Mouse (Mus musculus): Measurements from ENCODE around the gene Prm1. TPM values are rescaled to one million over a fixed set of nuclear protein-coding genes. Genes with fewer than 3 reads are reported as not detected.
A peak's percentile ranks its signal among the peaks of the same experiment; 100 is the strongest.

The Prm1 gene
- total and polyA plus RNA-seq, 3 experiments, result not detected

- Histone ChIP-seq H3K9ac (ENCODE audit: insufficient read depth, low read depth) (no peak overlapping the region), H3K27ac (ENCODE audit: insufficient read depth, low read depth) (no peak overlapping the region), H3K9me3 (replicated peaks; ENCODE audit: low read length) (no peaks in the 10 kb centered on the region), H3K27me3 (replicated peaks) (peaks cover 3% of the 10 kb centered on the region), H3K36me3 (replicated peaks in 1 of 2; ENCODE audit: control insufficient read depth in 1 of 2, insufficient read depth in 1 of 2, low read length in 1 of 2) (no peaks in the 10 kb centered on the region), H3K79me2 (replicated peaks; ENCODE audit: control insufficient read depth, extremely low read depth, insufficient read depth, poor library complexity, severe bottlenecking) (no peaks in the 10 kb centered on the region), H3K4me3 (replicated peaks in 1 of 3; ENCODE audit: low read depth in 2 of 3, low read length in 2 of 3, poor library complexity in 1 of 3) (no peak overlapping the region), H3K4me1 (ENCODE audit: control insufficient read depth in 1 of 2, insufficient read depth in 2 of 2) (peaks cover 42 to 66% of the 10 kb centered on the region in 2 experiments), H3K4me2 (ENCODE audit: insufficient read depth, low read depth, poor library complexity, severe bottlenecking) (no peak overlapping the region; the same call in 1 of the 2 replicates)
- no peak for DNase-seq (ENCODE audit: extremely low read depth)
- TF ChIP-seq JUND (conservative IDR thresholded peaks at IDR 0.05; ENCODE audit: low read depth, low read length) (no peak), KAT2A (IDR thresholded peaks at IDR 0.05; ENCODE audit: insufficient replicate concordance, low read length) (no peak), MAX (IDR thresholded peaks at IDR 0.05; ENCODE audit: low read length) (no peak), MYC (IDR thresholded peaks at IDR 0.05; ENCODE audit: low read depth, low read length) (no peak), TCF12 (IDR thresholded peaks at IDR 0.05; ENCODE audit: low read depth, low read length) (peak; percentile 32; the same call in 1 of the 2 replicates), CTCF (conservative IDR thresholded peaks at IDR 0.05 in 1 of 2, IDR thresholded peaks at IDR 0.05 in 1 of 2; ENCODE audit: low read depth in 2 of 2, low read length in 2 of 2) (no peak)
- dilution Hi-C loops (cut with MboI; ENCODE audit: extremely low pct_ligation_motif_present, extremely low pct_unique_long_range_greater_than_20kb, low sequenced_read_pairs), result no loop called here
- in situ Hi-C loops (cut with MboI; ENCODE audit: low pct_ligation_motif_present, low pct_unique_long_range_greater_than_20kb, low sequenced_read_pairs), result no loop called here
Observed at GRCm38 (mm10) chr16:10768821-10769220, 36.8 kb downstream of the Prm1 start.

- peak; percentile 93 for DNase-seq (ENCODE audit: extremely low read depth)
- no peaks in the 10 kb centered on the region for H3K36me3 ChIP-seq (replicated peaks in 1 of 2; ENCODE audit: control insufficient read depth in 1 of 2, insufficient read depth in 1 of 2, low read length in 1 of 2)
- H3K27me3 ChIP-seq (replicated peaks), result peaks cover 3% of the 10 kb centered on the region
- H3K79me2 ChIP-seq (replicated peaks; ENCODE audit: control insufficient read depth, extremely low read depth, insufficient read depth, poor library complexity, severe bottlenecking), result no peaks in the 10 kb centered on the region
- no peak overlapping the region for H3K4me3 ChIP-seq (replicated peaks in 1 of 3; ENCODE audit: low read depth in 2 of 3, low read length in 2 of 3, poor library complexity in 1 of 3)
- H3K9ac ChIP-seq (ENCODE audit: insufficient read depth, low read depth), result no peak overlapping the region
- no peak overlapping the region for H3K4me2 ChIP-seq (ENCODE audit: insufficient read depth, low read depth, poor library complexity, severe bottlenecking)
- H3K27ac ChIP-seq (ENCODE audit: insufficient read depth, low read depth), result no peak overlapping the region
- dilution Hi-C loops (cut with MboI; ENCODE audit: extremely low pct_ligation_motif_present, extremely low pct_unique_long_range_greater_than_20kb, low sequenced_read_pairs), result no loop called here
- no peaks in the 10 kb centered on the region for H3K9me3 ChIP-seq (replicated peaks; ENCODE audit: low read length)
- in situ Hi-C loops (cut with MboI; ENCODE audit: low pct_ligation_motif_present, low pct_unique_long_range_greater_than_20kb, low sequenced_read_pairs), result no loop called here
- H3K4me1 ChIP-seq (ENCODE audit: control insufficient read depth in 1 of 2, insufficient read depth in 2 of 2), result peaks cover 37 to 57% of the 10 kb centered on the region in 2 experiments
- TF ChIP-seq MAFK (IDR thresholded peaks at IDR 0.05; ENCODE audit: insufficient replicate concordance, low read length), result no peak
- no peak for TF ChIP-seq ZMIZ1 (IDR thresholded peaks at IDR 0.05; ENCODE audit: low read depth, low read length)
- TF ChIP-seq MYC (IDR thresholded peaks at IDR 0.05; ENCODE audit: low read depth, low read length), result no peak
- no peak for TF ChIP-seq ZNF384 (IDR thresholded peaks at IDR 0.05; ENCODE audit: low read depth, low read length)
- no peak for TF ChIP-seq PAX5 (IDR thresholded peaks at IDR 0.05; ENCODE audit: low read length)
- TF ChIP-seq RAD21 (IDR thresholded peaks at IDR 0.05; ENCODE audit: low read depth, low read length), result peak; percentile 73
- peak; percentile 72 for TF ChIP-seq TCF12 (IDR thresholded peaks at IDR 0.05; ENCODE audit: low read depth, low read length)
- TF ChIP-seq USF2 (conservative IDR thresholded peaks at IDR 0.05; ENCODE audit: low read depth, low read length), result no peak
- peak; percentile 19; the same call in 1 of the 2 replicates for TF ChIP-seq ZC3H11A (IDR thresholded peaks at IDR 0.05; ENCODE audit: low read depth, low read length)
- no peak for TF ChIP-seq MAZ (IDR thresholded peaks at IDR 0.05; ENCODE audit: low read depth, low read length)
- TF ChIP-seq GABPA (IDR thresholded peaks at IDR 0.05; ENCODE audit: insufficient replicate concordance, low read depth, low read length), result no peak
- TF ChIP-seq BHLHE40 (IDR thresholded peaks at IDR 0.05; ENCODE audit: low read depth, low read length), result no peak
- no peak for TF ChIP-seq EP300 (IDR thresholded peaks at IDR 0.05; ENCODE audit: low read length)
- TF ChIP-seq ETS1 (conservative IDR thresholded peaks at IDR 0.05; ENCODE audit: low read depth, low read length), result peak; percentile 38; the same call in 1 of the 2 replicates
- TF ChIP-seq KAT2A (IDR thresholded peaks at IDR 0.05; ENCODE audit: insufficient replicate concordance, low read length), result no peak
- TF ChIP-seq E2F4 (IDR thresholded peaks at IDR 0.05; ENCODE audit: insufficient replicate concordance, low read depth, low read length), result no peak
- no peak for TF ChIP-seq RCOR1 (conservative IDR thresholded peaks at IDR 0.05; ENCODE audit: low read depth, low read length)
- no peak for TF ChIP-seq NRF1 (IDR thresholded peaks at IDR 0.05; ENCODE audit: low read depth, low read length)
- TF ChIP-seq MEF2A (IDR thresholded peaks at IDR 0.05; ENCODE audit: borderline replicate concordance, low read depth, low read length), result 0 out of 2 replicates have a peak, but pooled peaks have one; percentile 50
- no peak for TF ChIP-seq CHD1 (IDR thresholded peaks at IDR 0.05; ENCODE audit: low read depth, low read length)
- TF ChIP-seq CHD2 (IDR thresholded peaks at IDR 0.05; ENCODE audit: low read length), result no peak
- TF ChIP-seq CTCF (conservative IDR thresholded peaks at IDR 0.05 in 1 of 2, IDR thresholded peaks at IDR 0.05 in 1 of 2; ENCODE audit: low read depth in 2 of 2, low read length in 2 of 2), result peak; percentile 88 to 99
- no peak for TF ChIP-seq USF1 (IDR thresholded peaks at IDR 0.05; ENCODE audit: low read depth, low read length)
- TF ChIP-seq ELF1 (IDR thresholded peaks at IDR 0.05; ENCODE audit: low read depth, low read length), result peak; percentile 86
- TF ChIP-seq UBTF (IDR thresholded peaks at IDR 0.05; ENCODE audit: low read depth, low read length), result no peak
- no peak; the same call in 1 of the 2 replicates for TF ChIP-seq JUND (conservative IDR thresholded peaks at IDR 0.05; ENCODE audit: low read depth, low read length)
- TF ChIP-seq MAX (IDR thresholded peaks at IDR 0.05; ENCODE audit: low read length), result no peak
- no peak for TF ChIP-seq ZKSCAN1 (IDR thresholded peaks at IDR 0.05; ENCODE audit: borderline replicate concordance, low read depth, low read length)
- no peak for TF ChIP-seq TBP (conservative IDR thresholded peaks at IDR 0.05; ENCODE audit: low read depth, low read length)
- TF ChIP-seq POLR2A (IDR thresholded peaks at IDR 0.05; ENCODE audit: low read depth, low read length), result no peak
- TF ChIP-seq JUN (IDR thresholded peaks at IDR 0.05; ENCODE audit: insufficient read depth, low read depth, low read length), result no peak
- peak; percentile 84 for TF ChIP-seq SMC3 (IDR thresholded peaks at IDR 0.05; ENCODE audit: low read depth, low read length)
Observed at GRCm38 (mm10) chr16:10767158-10767557, 38.5 kb downstream of the Prm1 start.
